Mouse (Mus musculus): ENCODE results near the gene Lpcat3.
A peak's percentile ranks its signal among the peaks of the same experiment; 100 is the strongest.

Lpcat3 gene

GRCm38 (mm10) chr6:124706061-124706627, 43.3 kb downstream of the Lpcat3 start:
- DNase-seq (ENCODE audit: low spot score): no peak

DNA sequence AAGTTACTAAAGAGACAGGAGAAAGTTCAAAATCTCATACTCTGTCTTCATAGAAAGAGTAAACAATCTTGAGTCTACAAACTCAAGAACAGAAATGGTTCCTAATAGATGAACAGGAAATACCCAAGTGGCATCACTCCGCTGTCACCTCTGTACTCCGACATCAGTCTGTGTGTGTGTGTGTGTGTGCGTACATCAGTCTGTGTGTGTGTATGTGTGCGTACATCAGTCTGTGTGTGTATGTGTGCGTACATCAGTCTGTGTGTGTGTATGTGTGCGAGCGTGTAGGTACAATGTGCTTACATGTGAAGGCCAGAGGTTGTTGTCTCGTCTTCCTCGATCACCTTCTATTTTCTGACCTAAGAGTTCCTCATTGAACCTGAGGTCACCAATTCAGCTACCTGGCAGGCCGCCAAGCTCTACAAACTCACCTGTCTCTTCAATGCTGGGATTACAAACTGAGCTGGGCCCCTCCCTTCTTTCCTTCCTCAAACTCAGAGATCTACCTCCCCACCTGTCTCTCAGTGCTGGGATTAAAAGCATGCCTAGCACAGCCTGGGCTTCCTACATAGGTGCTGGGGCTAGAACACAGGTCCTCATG, 45.6 kb downstream of the Lpcat3 start:
- no peak for DNase-seq (ENCODE audit: low spot score)

DNA sequence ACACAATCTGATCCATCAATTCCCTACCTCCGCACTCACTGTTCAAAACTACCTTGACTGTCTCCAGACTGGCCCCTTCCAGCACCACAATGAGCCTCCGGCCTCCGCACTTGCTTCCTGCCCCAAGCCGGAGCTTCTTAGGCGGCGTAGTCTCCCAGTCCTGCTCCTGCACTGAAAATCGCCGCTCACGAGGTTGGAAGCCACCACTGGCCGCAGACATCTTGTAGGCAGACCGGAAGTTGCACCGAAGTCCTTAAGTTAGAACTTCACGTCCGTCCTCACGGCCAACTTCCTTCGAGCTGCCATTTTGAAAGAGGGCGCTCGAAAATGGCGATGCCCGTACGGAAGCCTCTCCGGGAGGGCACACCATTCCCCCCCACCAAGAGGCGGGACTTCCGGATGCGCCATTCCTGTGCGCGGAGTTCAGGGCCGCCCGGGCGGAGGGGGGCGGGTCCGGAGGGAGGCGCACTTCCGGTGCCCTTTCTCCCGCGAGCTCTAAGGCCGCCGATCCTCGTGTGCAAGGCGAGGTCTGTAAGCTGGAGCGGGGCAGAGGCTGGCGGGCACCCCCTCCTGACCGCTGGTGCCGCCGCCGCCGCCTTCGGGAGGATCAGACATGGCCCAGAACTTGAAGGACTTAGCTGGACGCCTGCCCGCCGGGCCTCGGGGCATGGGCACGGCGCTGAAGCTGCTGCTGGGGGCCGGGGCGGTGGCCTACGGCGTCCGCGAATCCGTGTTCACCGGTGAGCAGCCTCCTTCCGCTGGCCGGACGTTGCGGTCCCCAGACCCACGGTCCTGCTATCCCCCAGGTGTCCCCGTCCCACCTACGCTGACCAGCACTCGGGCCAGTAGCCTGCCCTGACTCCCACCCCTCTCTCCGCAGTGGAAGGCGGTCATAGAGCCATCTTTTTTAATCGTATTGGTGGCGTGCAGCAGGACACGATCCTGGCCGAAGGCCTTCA, 49.3 kb downstream of the Lpcat3 start, which contains the start of the genes Emg1 and Phb2:
Gene Emg1, minus strand, starts transcription at position 355 of the 959 bp plus-strand sequence.
Gene Phb2, plus strand, starts transcription at position 513 of the 959 bp plus-strand sequence.
- peak; percentile 97 for DNase-seq (ENCODE audit: low spot score)

DNA sequence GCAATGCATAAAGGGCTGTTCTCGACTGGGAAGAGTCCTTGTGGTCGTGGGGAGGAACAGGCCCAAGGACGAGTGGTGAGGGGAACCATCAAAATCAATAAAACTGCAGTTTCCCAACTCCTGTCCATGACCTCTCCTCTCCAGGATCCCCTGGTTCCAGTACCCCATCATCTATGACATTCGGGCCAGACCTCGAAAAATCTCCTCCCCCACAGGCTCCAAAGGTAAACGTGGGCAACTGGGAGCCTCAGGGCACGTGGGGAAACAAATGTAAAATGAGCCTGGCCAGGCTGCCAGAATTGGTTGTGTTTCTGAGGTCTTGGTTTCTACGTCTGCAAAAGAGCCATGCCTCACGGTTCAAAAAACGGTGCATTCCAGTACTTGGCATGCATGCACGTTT, 50.1 kb downstream of the Lpcat3 start:
- DNase-seq (ENCODE audit: low spot score): no peak

GRCm38 (mm10) chr6:124716864-124717490, 54.1 kb downstream of the Lpcat3 start:
- peak; percentile 56 for DNase-seq (ENCODE audit: low spot score)

DNA sequence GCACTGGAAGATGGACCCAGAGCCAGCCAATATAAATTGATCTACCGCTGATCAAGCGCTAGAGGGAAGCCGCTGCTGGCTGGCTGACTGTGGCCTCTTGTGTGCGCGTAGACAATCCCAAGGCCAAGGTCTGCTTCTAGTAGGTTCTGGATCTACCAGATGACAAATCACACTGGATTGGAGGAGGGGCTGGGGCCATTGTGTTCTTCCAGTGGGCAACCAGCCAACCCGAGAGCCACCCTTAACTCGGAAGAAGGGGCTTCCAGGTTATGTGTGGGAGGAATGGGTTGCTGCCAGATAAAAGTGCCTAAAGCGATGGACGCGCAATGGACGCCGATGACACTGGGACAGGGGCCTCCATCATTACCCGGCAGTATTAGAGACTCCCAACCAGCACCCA, 55.1 kb downstream of the Lpcat3 start:
- no peak for DNase-seq (ENCODE audit: low spot score)

DNA sequence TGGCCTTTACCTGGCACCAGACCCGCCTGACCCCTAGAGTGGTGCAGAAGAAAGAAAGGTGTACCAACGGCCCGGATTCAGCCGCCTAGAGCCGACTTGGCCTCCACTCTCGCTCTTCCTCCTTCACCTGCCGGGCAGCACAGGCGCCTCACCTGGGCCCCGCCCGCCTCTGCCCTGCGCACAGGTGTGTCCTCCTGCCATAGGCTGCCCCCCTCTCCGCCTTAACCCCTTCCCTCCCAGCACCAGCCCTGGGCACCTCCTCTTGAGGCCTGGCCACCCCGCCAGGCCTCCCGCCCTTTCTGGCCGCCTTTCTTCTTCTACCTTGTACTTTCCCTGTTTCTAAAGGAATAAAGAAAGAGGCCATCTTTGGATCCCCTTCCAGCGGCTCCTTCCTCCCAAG, 55.9 kb downstream of the Lpcat3 start:
- no peak for DNase-seq (ENCODE audit: low spot score)

- no peak for DNase-seq (ENCODE audit: low spot score)
Observed at GRCm38 (mm10) chr6:124719354-124719978, 56.6 kb downstream of the Lpcat3 start.

DNA sequence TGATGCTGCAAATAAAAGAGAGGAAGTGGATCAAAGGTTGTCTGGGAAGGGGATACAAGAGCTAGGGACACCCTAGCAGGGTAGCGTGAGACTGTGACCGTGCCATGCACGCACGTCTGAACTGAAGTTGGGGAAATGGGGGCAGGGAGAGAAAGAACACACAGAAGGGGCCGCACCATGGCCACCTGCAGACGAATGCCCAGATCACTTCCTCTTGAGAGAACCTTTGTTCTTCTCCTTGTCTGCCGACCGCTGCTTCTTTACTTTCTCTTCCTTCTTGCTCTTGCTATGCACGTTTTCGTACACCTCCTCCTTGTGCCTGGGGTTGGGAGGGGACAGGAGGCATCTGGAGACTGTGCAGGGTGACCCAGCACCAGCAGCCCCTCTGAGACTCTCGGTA, 58.1 kb downstream of the Lpcat3 start:
- DNase-seq (ENCODE audit: low spot score): no peak

DNA sequence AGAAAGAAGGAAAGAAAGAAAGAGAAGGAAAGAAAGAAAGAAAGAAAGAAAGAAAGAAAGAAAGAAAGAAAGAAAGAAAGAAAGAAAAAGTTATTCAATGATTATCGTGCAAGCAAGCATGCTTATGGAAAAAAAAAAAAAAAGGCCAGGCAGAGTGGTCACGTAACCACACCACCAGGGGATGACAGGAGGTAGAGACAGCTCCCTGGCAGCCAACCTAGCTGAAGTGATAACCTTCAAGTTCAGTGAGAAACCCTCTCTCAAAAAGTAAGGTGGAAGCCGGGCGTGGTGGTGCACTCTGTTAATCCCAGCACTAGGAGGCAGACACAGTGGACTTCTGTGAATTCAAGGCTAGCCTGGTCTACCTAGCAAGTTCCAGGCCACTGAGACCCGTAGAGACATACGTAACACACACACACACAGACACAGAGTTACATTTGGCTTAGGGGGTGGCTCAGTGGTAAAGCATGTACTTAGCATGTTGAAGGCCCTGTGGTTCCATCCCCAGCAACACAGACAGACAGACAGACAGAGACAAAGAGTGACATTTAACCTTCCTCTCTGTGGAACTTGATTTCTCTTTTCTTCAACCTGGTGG, 60.1 kb downstream of the Lpcat3 start:
- no peak for DNase-seq (ENCODE audit: low spot score)

DNA sequence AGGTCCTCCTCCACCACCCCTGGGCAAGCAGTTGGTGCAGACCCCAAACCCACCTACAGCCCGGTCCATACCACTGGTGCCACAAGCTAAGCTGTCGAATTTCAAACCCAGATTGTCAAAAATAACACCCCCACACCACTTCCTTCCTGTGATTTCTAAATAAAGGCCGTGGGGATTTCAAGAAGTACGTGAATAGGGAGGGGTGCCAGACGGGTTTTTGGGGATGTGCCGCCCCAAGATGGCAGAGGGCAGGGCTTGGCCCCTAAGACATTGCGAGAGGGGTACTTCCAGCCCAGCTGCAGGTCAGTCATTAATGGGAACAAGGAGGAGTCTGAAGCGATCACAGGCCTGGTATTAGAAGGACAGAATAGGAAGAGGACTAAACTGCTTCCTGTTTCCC, 60.7 kb downstream of the Lpcat3 start:
- no peak for DNase-seq (ENCODE audit: low spot score)

- no peak for DNase-seq (ENCODE audit: low spot score)
Observed at GRCm38 (mm10) chr6:124724472-124724871, 61.6 kb downstream of the Lpcat3 start.

DNA sequence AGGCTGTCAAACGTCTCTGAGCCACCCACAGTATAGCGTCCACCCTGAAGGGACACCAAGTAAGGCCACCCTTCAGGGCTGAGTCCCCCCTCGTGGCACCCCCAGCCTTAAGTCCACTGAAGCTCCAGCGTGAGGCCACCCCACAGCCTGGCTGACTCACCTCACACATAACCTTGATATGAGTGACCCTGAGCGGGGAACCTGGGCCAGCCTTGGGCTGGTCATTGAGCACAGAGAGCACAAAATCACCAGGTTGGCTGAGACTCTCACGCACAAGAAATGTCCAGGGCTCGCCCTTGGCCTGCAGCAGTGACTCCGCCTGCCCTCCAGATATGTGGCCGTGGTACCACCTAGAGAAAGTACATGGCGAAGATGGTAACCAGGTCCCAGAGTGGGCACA, 65.8 kb downstream of the Lpcat3 start:
- no peak for DNase-seq (ENCODE audit: low spot score)

- no peak for DNase-seq (ENCODE audit: low spot score)
Observed at GRCm38 (mm10) chr6:124729850-124730705, 67.3 kb downstream of the Lpcat3 start.

GRCm38 (mm10) chr6:124731038-124731437, 68.2 kb downstream of the Lpcat3 start:
- no peak for DNase-seq (ENCODE audit: low spot score)

GRCm38 (mm10) chr6:124732476-124733370, 69.9 kb downstream of the Lpcat3 start:
- DNase-seq (ENCODE audit: low spot score): no peak

DNA sequence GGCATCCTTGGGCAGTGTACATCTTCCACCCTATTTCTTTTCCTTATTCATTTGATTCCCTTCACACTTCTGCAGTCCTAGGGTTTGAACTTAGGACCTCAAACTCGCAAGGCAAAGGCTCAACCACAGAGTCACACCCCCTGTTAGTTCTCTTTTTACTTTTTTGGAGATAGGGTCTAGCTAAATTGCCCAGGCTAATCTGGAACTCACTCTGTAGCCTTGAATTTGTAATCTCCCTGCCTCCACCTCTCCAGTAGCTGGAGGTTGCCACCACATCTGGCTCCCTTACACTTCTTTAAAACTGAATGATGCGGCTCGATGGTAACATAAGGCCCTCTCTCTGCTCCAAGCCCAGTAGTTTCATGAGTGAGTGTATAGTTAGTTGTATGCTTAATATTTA, 71.6 kb downstream of the Lpcat3 start:
- DNase-seq (ENCODE audit: low spot score): no peak

DNA sequence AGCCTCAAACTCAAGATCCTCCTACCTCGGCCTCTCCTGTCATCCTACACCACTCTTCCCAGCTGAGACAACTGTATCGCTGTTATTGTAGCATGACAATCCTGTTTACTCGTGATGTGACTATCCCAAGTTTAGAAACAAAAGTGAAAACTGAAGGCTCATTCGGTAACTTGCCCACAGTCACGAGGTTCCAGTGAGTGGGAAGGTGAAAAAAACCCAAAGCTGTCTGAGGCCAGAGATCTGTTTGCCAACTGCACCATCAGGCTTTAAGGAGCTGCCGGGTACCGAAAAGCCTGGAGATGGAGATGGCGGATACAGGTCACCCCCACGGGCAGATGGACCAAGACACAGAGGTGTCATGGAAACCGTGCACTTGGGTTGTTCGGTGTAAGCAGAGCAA, 74.2 kb downstream of the Lpcat3 start:
- DNase-seq (ENCODE audit: low spot score): no peak

DNA sequence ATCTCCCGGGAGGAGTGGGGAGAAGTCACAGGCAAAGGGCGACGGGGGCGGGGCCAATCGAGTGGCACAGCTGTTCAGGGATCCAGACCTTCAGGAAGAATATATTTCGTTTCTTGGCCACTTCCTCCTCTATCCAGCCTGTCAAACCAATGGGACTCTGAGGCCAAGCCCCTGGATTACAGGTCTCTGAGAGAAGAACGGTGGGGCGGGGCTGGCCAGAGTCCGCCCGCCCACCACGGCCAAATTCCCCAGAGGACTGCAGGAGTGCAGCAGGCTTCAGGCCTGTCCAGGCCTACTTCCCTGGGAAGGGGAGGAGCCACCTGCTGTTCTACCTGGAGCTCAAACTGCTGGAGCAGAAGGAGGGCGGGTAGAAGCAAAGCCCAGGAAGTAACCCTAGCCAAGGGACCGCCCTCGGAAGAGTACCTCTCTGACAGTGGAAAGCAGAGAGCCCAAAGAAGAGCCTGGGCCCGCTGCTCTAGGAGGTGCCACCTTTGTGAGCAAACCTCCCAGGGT, 75.7 kb downstream of the Lpcat3 start, which contains the start of gene Ptpn6:
Gene Ptpn6, minus strand, starts transcription at position 204 of the 513 bp plus-strand sequence.
- DNase-seq (ENCODE audit: low spot score): no peak

All from spleen, adult 12 weeks (tissue).